ENCODE assay signal across 15 mouse cellular contexts in the genomic region with DNA sequence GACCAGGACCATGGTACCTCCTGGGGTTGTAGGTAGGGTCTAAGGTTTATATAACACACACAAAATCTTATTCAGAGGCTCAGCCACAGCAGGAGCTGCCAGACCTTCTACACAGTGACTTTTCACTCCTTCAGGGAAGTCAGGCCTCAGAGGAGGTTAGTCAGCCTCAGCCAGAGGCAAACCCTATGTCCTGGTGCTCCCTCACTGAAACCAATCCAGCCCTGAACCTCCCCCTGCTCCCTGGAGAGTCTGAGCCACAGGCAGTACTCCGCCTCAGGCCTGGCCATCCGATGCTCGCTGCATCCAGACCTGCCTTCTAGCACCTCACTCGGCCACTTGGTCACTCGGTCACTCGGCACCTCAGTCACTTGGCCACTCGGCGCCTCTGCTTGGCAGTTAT.
"Had no signal": no experiment of that assay in that cellular context is flagged by ENCODE, and none has a peak within 500 bp of the region (broad histone marks: within the 10 kb centered on the region; RNA-seq: fewer than 3 reads in every experiment).

No protein-coding gene starts in this region.

- H3K4me3 ChIP-seq: layer of hippocampus, adult 2 months; liver, embryonic 12.5 days; myocyte; neural tube, embryonic 13.5 days; stomach, embryonic 15.5 days had no signal

- H3K4me2 ChIP-seq: liver, embryonic 12.5 days; lung, embryonic 14.5 days; midbrain, embryonic 11.5 days; neural tube, embryonic 13.5 days; stomach, embryonic 15.5 days had no signal

- H3K9me3 ChIP-seq: liver, embryonic 12.5 days; neural tube, embryonic 13.5 days; stomach, embryonic 15.5 days had no signal

- H3K27ac ChIP-seq: layer of hippocampus, adult 2 months; liver, embryonic 12.5 days; stomach, embryonic 15.5 days had no signal

- H3K36me3 ChIP-seq: liver, embryonic 12.5 days; neural tube, embryonic 13.5 days; stomach, embryonic 15.5 days had no signal

- DNase-seq: kidney, adult 18-20 months; kidney, postnatal 10 days; kidney, postnatal 4 days; lung, embryonic 14.5 days; lung, postnatal 10 days; lung, postnatal 4 days; retina, postnatal 1 day; thymus, adult 2 months; thymus, postnatal 25 days had no signal

- H3K9ac ChIP-seq: liver, embryonic 12.5 days; lung, embryonic 14.5 days; neural tube, embryonic 13.5 days; stomach, embryonic 15.5 days had no signal

- ATAC-seq: liver, embryonic 12.5 days had no signal

- H3K4me1 ChIP-seq: liver, embryonic 12.5 days had no signal
